Mouse (Mus musculus): ENCODE results near the gene Meis1.
A peak's percentile ranks its signal among the peaks of the same experiment; 100 is the strongest.

DNA sequence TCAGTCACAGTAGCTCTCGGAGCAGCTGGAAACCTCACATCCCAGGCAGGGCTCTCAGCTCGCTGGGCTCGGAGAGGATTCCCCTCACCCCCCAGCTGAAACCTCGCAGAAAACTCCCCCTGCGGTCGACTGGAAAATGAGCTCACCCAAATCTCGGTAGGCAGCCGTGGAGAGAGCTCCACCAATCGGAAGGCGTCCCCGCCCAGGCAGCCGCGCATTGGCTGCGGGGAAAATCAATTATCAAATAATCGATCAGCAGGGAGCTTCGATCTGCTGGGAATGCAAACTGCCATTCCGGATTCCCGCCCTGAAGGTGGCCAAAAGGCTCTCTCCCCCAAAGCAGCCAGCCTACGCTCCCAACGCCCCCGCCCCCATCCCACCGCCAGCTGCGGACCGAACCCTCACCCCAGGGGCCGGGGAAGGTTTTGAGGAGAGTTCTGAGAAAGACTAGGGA is 1.6 kb upstream of the Meis1 start:
- TF ChIP-seq POLR2A (IDR thresholded peaks at IDR 0.05; ENCODE audit: borderline replicate concordance, extremely low read depth, insufficient read depth, insufficient read length, poor library complexity, severe bottlenecking) (peak; percentile 57; the same call in 1 of the 2 replicates), CTCF (IDR thresholded peaks at IDR 0.05; ENCODE audit: borderline replicate concordance, extremely low read depth, insufficient read depth, insufficient read length) (no peak)
